Mouse (Mus musculus) adrenal gland, postnatal 10 days (tissue): ENCODE measurements at regions not wholly inside any gene's neighbourhood (a gene's known extent, or its start where the extent isn't known, plus 50 kb on each side); places are given as distances from the start of the nearest gene placed in this dataset.
A peak's percentile ranks its signal among the peaks of the same experiment; 100 is the strongest.

Source experiments
- DNase-seq: peaks from one replicate; pipeline ENCODE4 v3.0.0; 2021; ENCODE audit warnings: mixed read lengths

GRCm38 (mm10) chr6:100176914-100177560, 110.2 kb downstream of the Rybp start:
- no peak for DNase-seq

- peak; percentile 55 for DNase-seq
Measured at GRCm38 (mm10) chr6:100170711-100171348, 116.5 kb downstream of the Rybp start.

- DNase-seq: no peak
Measured at GRCm38 (mm10) chr6:100167321-100167720, 120.0 kb downstream of the Rybp start.

GRCm38 (mm10) chr6:100165746-100166145, 121.5 kb downstream of the Rybp start:
- no peak for DNase-seq

GRCm38 (mm10) chr6:100164162-100164561, 123.1 kb downstream of the Rybp start:
- DNase-seq: peak; percentile 28

GRCm38 (mm10) chr6:100163814-100164130, 123.5 kb downstream of the Rybp start:
- no peak for DNase-seq

- peak; percentile 77 for DNase-seq
Measured at GRCm38 (mm10) chr6:100162961-100163813, 124.1 kb downstream of the Rybp start.

- DNase-seq: no peak
Measured at GRCm38 (mm10) chr6:100160670-100161069, 126.6 kb downstream of the Rybp start.

- no peak for DNase-seq
Measured at GRCm38 (mm10) chr6:100159817-100160216, 127.5 kb downstream of the Rybp start.

- DNase-seq: no peak
Measured at GRCm38 (mm10) chr6:100159246-100159645, 128.0 kb downstream of the Rybp start.

GRCm38 (mm10) chr6:100157288-100157687, 130.0 kb downstream of the Rybp start:
- peak; percentile 64 for DNase-seq

GRCm38 (mm10) chr6:100156163-100156562, 131.1 kb downstream of the Rybp start:
- no peak for DNase-seq

- DNase-seq: peak; percentile 66
Measured at GRCm38 (mm10) chr6:100155676-100156075, 131.6 kb downstream of the Rybp start.

GRCm38 (mm10) chr6:100151447-100151846, 135.8 kb downstream of the Rybp start:
- DNase-seq: no peak

- no peak for DNase-seq
Measured at GRCm38 (mm10) chr6:100150703-100151208, 136.5 kb downstream of the Rybp start.

GRCm38 (mm10) chr6:100149458-100149852, 137.8 kb downstream of the Rybp start:
- peak; percentile 37 for DNase-seq

- DNase-seq: no peak
Measured at GRCm38 (mm10) chr6:100148751-100149457, 138.4 kb downstream of the Rybp start.

GRCm38 (mm10) chr6:100146360-100146935, 140.8 kb downstream of the Rybp start:
- DNase-seq: peak; percentile 47

- DNase-seq: no peak
Measured at GRCm38 (mm10) chr6:100145869-100146268, 141.4 kb downstream of the Rybp start.

GRCm38 (mm10) chr6:100144544-100145287, 142.6 kb downstream of the Rybp start:
- DNase-seq: no peak

GRCm38 (mm10) chr6:100143586-100144301, 143.5 kb downstream of the Rybp start:
- DNase-seq: peak; percentile 86
